Mouse (Mus musculus): ENCODE measurements around the gene Cfc1. TPM values are rescaled to one million over a fixed set of nuclear protein-coding genes. Genes with fewer than 3 reads are reported as not detected.

Cfc1 gene
- total RNA-seq, 2 experiments from 2014 or later = not detected

Other genes starting within 250 kb of the Cfc1 start
- gene Ccdc115, start 96.0 kb upstream of the Cfc1 start, total RNA-seq (2021) = 10 to 100 TPM; 14.1 to 15.0 TPM
- gene Imp4, start 95.8 kb upstream of the Cfc1 start, total RNA-seq (2021) = 10 to 100 TPM; 28.5 to 30.0 TPM
- 1 to 10 TPM; 7.2 to 7.5 TPM for gene Ptpn18, start 75.9 kb upstream of the Cfc1 start, total RNA-seq (2021)
- gene Prss39, start 37.2 kb upstream of the Cfc1 start, total RNA-seq (2021) = not detected
- gene Prss40, start 25.3 kb downstream of the Cfc1 start, total RNA-seq (2021) = not detected
- gene Amer3, start 44.0 kb downstream of the Cfc1 start, total RNA-seq (2021) = not detected

Data from heart, postnatal 14 days (tissue).